Mouse (Mus musculus): ENCODE data around the gene Odf4.

- TF ChIP-seq CTCF (IDR thresholded peaks at IDR 0.05; ENCODE audit: borderline replicate concordance, extremely low read depth, insufficient read depth, insufficient read length) (no peak), POLR2A (IDR thresholded peaks at IDR 0.05; ENCODE audit: borderline replicate concordance, extremely low read depth, insufficient read depth, insufficient read length, poor library complexity, severe bottlenecking) (no peak)
Observed at GRCm38 (mm10) chr11:68898790-68899189, 28.1 kb downstream of the Odf4 start.
